Mouse (Mus musculus) CH12.LX (cell line): ENCODE measurements at regions not wholly inside any gene's neighbourhood (a gene's known extent, or its start where the extent isn't known, plus 50 kb on each side); places are given as distances from the start of the nearest gene placed in this dataset.

Source experiments
- CTCF ChIP-seq, 2 experiments: IDR thresholded peaks in 1 of 2; conservative IDR thresholded peaks in 1 of 2; 2 replicates each; pipeline ENCODE4 v1.5.1; 2011 to 2012; ENCODE audit warnings: low read depth in 2 of 2, low read length in 2 of 2, improper control_type of control experiment in 1 of 2, inconsistent platforms in 1 of 2, mild to moderate bottlenecking in 1 of 2, moderate library complexity in 1 of 2
- EP300 ChIP-seq: IDR thresholded peaks from 2 replicates; pipeline ENCODE4 v1.6.1; 2011; ENCODE audit warnings: low read length, improper control_type of control experiment
- NRF1 ChIP-seq: IDR thresholded peaks from 2 replicates; pipeline ENCODE4 v1.6.1; 2014; ENCODE audit warnings: low read depth, mild to moderate bottlenecking, inconsistent platforms, low read length, improper control_type of control experiment, moderate library complexity
- SIN3A ChIP-seq: IDR thresholded peaks from 2 replicates; pipeline ENCODE4 v1.6.1; 2012; ENCODE audit warnings: low read length, improper control_type of control experiment, inconsistent platforms
- SMC3 ChIP-seq: IDR thresholded peaks from 2 replicates; pipeline ENCODE4 v1.6.1; 2011; ENCODE audit warnings: low read depth, low read length, improper control_type of control experiment
- TCF12 ChIP-seq: IDR thresholded peaks from 2 replicates; pipeline ENCODE4 v1.6.1; 2014; ENCODE audit warnings: low read depth, mild to moderate bottlenecking, inconsistent platforms, low read length, improper control_type of control experiment
- ZKSCAN1 ChIP-seq: IDR thresholded peaks from 2 replicates; pipeline ENCODE4 v1.6.1; 2012; ENCODE audit warnings: low read depth, inconsistent platforms, low read length, improper control_type of control experiment, borderline replicate concordance

GRCm38 (mm10) chr5:91293073-91293472 is 109.7 kb downstream of the Btc start:
- TF ChIP-seq CTCF (conservative IDR thresholded peaks at IDR 0.05 in 1 of 2, IDR thresholded peaks at IDR 0.05 in 1 of 2; ENCODE audit: low read depth in 2 of 2, low read length in 2 of 2) (no peak), SMC3 (no peak), EP300 (no peak), TCF12 (no peak), NRF1 (no peak), SIN3A (no peak), ZKSCAN1 (no peak)
